Mouse (Mus musculus) frontal cortex, adult 2 months (tissue): ENCODE data around the gene Abr. TPM values are rescaled to one million over a fixed set of nuclear protein-coding genes. Genes with fewer than 3 reads are reported as not detected.

Experiments
- DNase-seq, 2 experiments: peaks; one replicate each; pipeline ENCODE4 v3.0.0; 2022; ENCODE audit warnings: low spot score in 1 of 2; ENCODE audit errors: extremely low spot score in 1 of 2
- polyA plus RNA-seq: library from polyadenylated mRNA; depleted of rRNA; stranded (reverse); fragments of >200 nt; gene quantifications from 2 replicates; pipeline ENCODE4 v1.2.3, GENCODE M21; 2012

Gene Abr
- polyA plus RNA-seq, 1 experiment: 312 TPM

- DNase-seq: peak in 1 of 2 experiments; percentile 34
These were observed 125.9 kb downstream of the Abr start for GRCm38 (mm10) chr11:76496086-76496771.

GRCm38 (mm10) chr11:76495127-76496028 lies 126.7 kb downstream of the Abr start:
- DNase-seq: no peak

GRCm38 (mm10) chr11:76494360-76495126 lies 127.6 kb downstream of the Abr start:
- peak; percentile 61 to 84 for DNase-seq

- no peak for DNase-seq
These were observed 128.3 kb downstream of the Abr start for GRCm38 (mm10) chr11:76493811-76494274.

- peak in 1 of 2 experiments; percentile 47 for DNase-seq
These were observed 128.9 kb downstream of the Abr start for GRCm38 (mm10) chr11:76493167-76493566.

- DNase-seq: no peak
These were observed 130.3 kb downstream of the Abr start for GRCm38 (mm10) chr11:76491817-76492216.

GRCm38 (mm10) chr11:76489407-76489806 lies 132.7 kb downstream of the Abr start:
- DNase-seq: no peak

GRCm38 (mm10) chr11:76487024-76487423 lies 135.1 kb downstream of the Abr start:
- DNase-seq: no peak

- DNase-seq: no peak
These were observed 138.1 kb downstream of the Abr start for GRCm38 (mm10) chr11:76484033-76484432.

- DNase-seq: no peak
These were observed 138.9 kb downstream of the Abr start for GRCm38 (mm10) chr11:76483171-76483727.

- DNase-seq: no peak
These were observed 139.4 kb downstream of the Abr start for GRCm38 (mm10) chr11:76482697-76483096.

- DNase-seq: no peak
These were observed 139.9 kb downstream of the Abr start for GRCm38 (mm10) chr11:76482183-76482582.

- DNase-seq: no peak
These were observed 142.4 kb downstream of the Abr start for GRCm38 (mm10) chr11:76479729-76480128.

- DNase-seq: no peak
These were observed 143.1 kb downstream of the Abr start for GRCm38 (mm10) chr11:76478676-76479655.

GRCm38 (mm10) chr11:76477095-76477525 lies 145.0 kb downstream of the Abr start:
- no peak for DNase-seq

- no peak for DNase-seq
These were observed 145.6 kb downstream of the Abr start for GRCm38 (mm10) chr11:76476376-76477094.

GRCm38 (mm10) chr11:76472617-76473016 lies 149.5 kb downstream of the Abr start:
- DNase-seq: no peak

GRCm38 (mm10) chr11:76469311-76469998 lies 152.7 kb downstream of the Abr start:
- peak in 1 of 2 experiments; percentile 50 for DNase-seq
